Mouse (Mus musculus) effector memory CD4-positive, alpha-beta T cell, adult 7 months (primary cell): Measurements from ENCODE around the gene Rpl7a. TPM values are rescaled to one million over a fixed set of nuclear protein-coding genes. Genes with fewer than 3 reads are reported as not detected.

ENCODE experiments used
- polyA plus RNA-seq: library from polyadenylated mRNA; unstranded; fragments of 100-300 nt; shearing (Covaris generic); gene quantifications from one replicate; pipeline ENCODE4 v1.2.1, GENCODE M21; 2017

Rpl7a gene
- polyA plus RNA-seq: 311 TPM

GRCm38 (mm10) chr2:26910124-26910993 lies at the start of gene Rpl7a, which contains the start of gene Med22:
Gene Rpl7a (plus strand): TSS chr2:26910764.
Gene Med22 (minus strand): TSS chr2:26910677.

GRCm38 (mm10) chr2:26864879-26865278 lies 45.7 kb upstream of the Rpl7a start, which contains the start of gene Abo:
Gene Abo (minus strand): TSS chr2:26864979.

GRCm38 (mm10) chr2:26902467-26903220 lies 7.9 kb upstream of the Rpl7a start, which contains the start of gene Surf6:
Gene Surf6 (minus strand): TSS chr2:26902879.

GRCm38 (mm10) chr2:26915927-26916728 lies 5.6 kb downstream of the Rpl7a start, which contains the start of the genes Surf2 and Surf1:
Gene Surf2 (plus strand): TSS chr2:26916367.
Gene Surf1 (minus strand): TSS chr2:26916530.

GRCm38 (mm10) chr2:26933304-26934055 lies 22.9 kb downstream of the Rpl7a start, which contains the start of the genes Surf4 and Stkld1:
Gene Surf4 (minus strand): TSS chr2:26933928.
Gene Stkld1 (plus strand): TSS chr2:26934047.

Other genes with a start within 250 kb of the Rpl7a start
- gene Lcn4, start 239.5 kb upstream of the Rpl7a start, polyA plus RNA-seq: 15.7 TPM
- not detected for gene Abo, start 45.8 kb upstream of the Rpl7a start, polyA plus RNA-seq
- 29.1 TPM for gene Surf6, start 7.9 kb upstream of the Rpl7a start, polyA plus RNA-seq
- 22.3 TPM for gene Med22, start 87 bp upstream of the Rpl7a start, polyA plus RNA-seq
- gene Surf2, start 5.6 kb downstream of the Rpl7a start, polyA plus RNA-seq: 69.1 TPM
- gene Surf1, start 5.8 kb downstream of the Rpl7a start, polyA plus RNA-seq: 89.0 TPM
- 145 TPM for gene Surf4, start 23.2 kb downstream of the Rpl7a start, polyA plus RNA-seq
- gene Stkld1, start 23.3 kb downstream of the Rpl7a start, polyA plus RNA-seq: not detected
- 42.0 TPM for gene Rexo4, start 53.6 kb downstream of the Rpl7a start, polyA plus RNA-seq
- gene Adamts13, start 62.7 kb downstream of the Rpl7a start, polyA plus RNA-seq: 0.29 TPM
- gene Cacfd1, start 99.2 kb downstream of the Rpl7a start, polyA plus RNA-seq: 22.3 TPM
- 1.2 TPM for gene Slc2a6, start 117.2 kb downstream of the Rpl7a start, polyA plus RNA-seq
- not detected for gene Mymk, start 161.4 kb downstream of the Rpl7a start, polyA plus RNA-seq
- gene Adamtsl2, start 168.6 kb downstream of the Rpl7a start, polyA plus RNA-seq: not detected
- not detected for gene Fam163b, start 231.7 kb downstream of the Rpl7a start, polyA plus RNA-seq